Mouse (Mus musculus): ENCODE data around the gene Nlrc5.

- no peak for TF ChIP-seq CTCF (IDR thresholded peaks at IDR 0.05; ENCODE audit: low read depth, low read length)
- no peak for TF ChIP-seq POLR2A (IDR thresholded peaks at IDR 0.05; ENCODE audit: extremely low read depth, insufficient read depth, low read length)
Observed at GRCm38 (mm10) chr8:94575148-94575547, 141.0 kb downstream of the Nlrc5 start.

Measured in liver, adult 2 months (tissue).